Mouse (Mus musculus) G1E (cell line): Measurements from ENCODE around the gene Cul5.

Source experiments
- CTCF ChIP-seq: IDR thresholded peaks from 2 replicates; pipeline ENCODE4 v1.5.1; 2012; ENCODE audit warnings: low read depth, low read length, inconsistent platforms, mixed read lengths
- GATA1 ChIP-seq: IDR thresholded peaks from 2 replicates; pipeline ENCODE4 v1.6.1; 2012; ENCODE audit warnings: borderline replicate concordance, low read length, inconsistent platforms, mixed read lengths
- POLR2AphosphoS5 ChIP-seq: IDR thresholded peaks from 2 replicates; pipeline ENCODE4 v1.6.1; 2012; ENCODE audit warnings: low read depth, low read length, inconsistent platforms; ENCODE audit not compliant: insufficient replicate concordance

DNA sequence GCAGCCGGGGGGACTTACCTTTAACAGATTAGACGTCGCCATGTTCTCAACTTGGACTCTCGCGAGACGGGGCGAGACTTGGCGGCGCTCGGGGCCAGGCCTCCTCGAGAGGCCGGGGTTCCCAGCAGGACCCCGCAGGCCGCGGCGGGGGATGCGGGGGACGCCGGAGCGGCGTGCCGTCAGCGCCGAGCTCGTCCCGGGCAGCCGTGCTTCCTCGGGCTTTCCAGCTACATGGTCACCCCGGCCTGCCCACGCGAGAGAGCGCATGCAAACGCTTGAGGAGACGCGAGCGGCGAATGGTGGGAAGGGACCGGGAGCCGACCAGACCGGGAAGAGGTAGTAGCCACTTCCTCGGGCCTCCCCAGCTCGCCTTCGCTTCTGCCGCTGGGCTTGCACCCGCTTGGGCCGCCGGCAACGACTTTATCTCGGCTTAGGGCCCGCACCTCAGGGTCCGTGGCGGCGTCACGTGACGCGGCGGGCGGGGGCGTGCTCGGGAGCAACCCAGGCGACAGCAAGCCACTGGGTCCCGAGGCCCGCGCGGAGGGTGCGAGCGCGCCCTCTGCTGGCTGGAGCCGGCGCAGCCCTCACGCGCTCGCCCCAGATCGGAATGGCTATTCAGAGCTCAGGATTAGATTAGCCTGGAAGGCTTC, 2.7 kb downstream of the Cul5 start:
- TF ChIP-seq CTCF = peak; percentile 70; the same call in 1 of the 2 replicates
- TF ChIP-seq GATA1 = no peak
- no peak for TF ChIP-seq POLR2AphosphoS5
